Mouse (Mus musculus) hindbrain, embryonic 13.5 days (tissue): Measurements from ENCODE around the gene Slc44a5. TPM values are rescaled to one million over a fixed set of nuclear protein-coding genes. Genes with fewer than 3 reads are reported as not detected.
"Not testable (repeated sequence)": the region's sequence is repeated elsewhere in the genome, so short reads cannot be mapped to it uniquely, and the experiment has no call there.

Experiments
- ATAC-seq: fragments of 200-750 bp; cut with Nextera tagmentation; 2 replicates; pipeline ENCODE4 v1.8.0; 2017; ENCODE audit warnings: moderate TSS enrichment; ENCODE audit not compliant: low FRiP score
- H3K27ac ChIP-seq: fragments of 300-500 bp; sonication (generic); 2 replicates; pipeline ENCODE4 v1.5.1; 2015; ENCODE audit warnings: inconsistent platforms, mild to moderate bottlenecking, moderate library complexity
- H3K27me3 ChIP-seq: fragments of 300-500 bp; sonication (generic); 2 replicates; pipeline ENCODE4 v1.6.1; 2015; ENCODE audit warnings: mild to moderate bottlenecking, inconsistent platforms
- H3K36me3 ChIP-seq: fragments of 300-500 bp; sonication (generic); 2 replicates; pipeline ENCODE4 v1.6.1; 2015; ENCODE audit warnings: mild to moderate bottlenecking, inconsistent platforms
- H3K4me1 ChIP-seq: fragments of 300-500 bp; sonication (generic); replicated peaks from 2 replicates; pipeline ENCODE4 v1.6.1; 2015; ENCODE audit warnings: inconsistent platforms
- H3K4me2 ChIP-seq: fragments of 300-500 bp; sonication (generic); 2 replicates; pipeline ENCODE4 v1.6.1; 2015; ENCODE audit warnings: inconsistent platforms, mild to moderate bottlenecking, moderate library complexity
- H3K4me3 ChIP-seq: fragments of 300-500 bp; sonication (generic); 2 replicates; pipeline ENCODE4 v1.5.1; 2015; ENCODE audit warnings: mild to moderate bottlenecking, inconsistent platforms
- H3K9ac ChIP-seq: fragments of 300-500 bp; sonication (generic); 2 replicates; pipeline ENCODE4 v1.6.1; 2015; ENCODE audit warnings: mild to moderate bottlenecking, inconsistent platforms
- H3K9me3 ChIP-seq: fragments of 300-500 bp; sonication (generic); 2 replicates; pipeline ENCODE4 v1.6.1; 2016; ENCODE audit warnings: inconsistent platforms
- WGBS: fragments of 180-500 bp; shearing (Covaris S2); methylation state at CpG from one replicate; pipeline ENCODE4 v1.1.7; 2015; 5-methylcytosine and 5-hydroxymethylcytosine counted together
- polyA plus RNA-seq: library from polyadenylated mRNA; unstranded; fragments of >200 nt; fragmentation: Nextera tagmentation; extraction: Ambion mirVana; gene quantifications from 2 replicates; pipeline ENCODE4 v1.2.1, GENCODE M21; 2015

The Slc44a5 gene
- polyA plus RNA-seq, 1 experiment from 2014 or later: 6.5 TPM

GRCm38 (mm10) chr3:153973949-153974760, 919 bp downstream of the Slc44a5 start:
- Histone ChIP-seq H3K27ac (no peak overlapping the region; the same call in 1 of the 2 replicates), H3K4me2 (peak overlapping the region; percentile 94), H3K36me3 (no peaks in the 10 kb centered on the region), H3K4me1 (peaks cover 15% of the 10 kb centered on the region), H3K27me3 (peaks cover 31% of the 10 kb centered on the region), H3K4me3 (peak overlapping the region; percentile 65), H3K9me3 (no peaks in the 10 kb centered on the region), H3K9ac (peak overlapping the region; percentile 82)
- 2% methylated on average over 21 of the region's 21 CpGs for WGBS
- peak; percentile 15; the same call in 1 of the 2 replicates for ATAC-seq

- peak overlapping the region; percentile 65 for H3K4me3 ChIP-seq
- peak overlapping the region; percentile 94 for H3K4me2 ChIP-seq
- 4% methylated on average over 6 of the region's 6 CpGs for WGBS
- H3K9ac ChIP-seq: no peak overlapping the region
- no peaks in the 10 kb centered on the region for H3K36me3 ChIP-seq
- peaks cover 31% of the 10 kb centered on the region for H3K27me3 ChIP-seq
- peaks cover 15% of the 10 kb centered on the region for H3K4me1 ChIP-seq
- peak; percentile 53; the same call in 1 of the 2 replicates for ATAC-seq
- H3K27ac ChIP-seq: 0 out of 2 replicates have a peak overlapping the region, but pooled peaks have one; percentile 30
- H3K9me3 ChIP-seq: no peaks in the 10 kb centered on the region
These were observed 1.8 kb downstream of the Slc44a5 start for GRCm38 (mm10) chr3:153975060-153975459.

GRCm38 (mm10) chr3:153975791-153976190, 2.6 kb downstream of the Slc44a5 start:
- WGBS: 71% methylated on average over 7 of the region's 7 CpGs
- Histone ChIP-seq H3K9ac (no peak overlapping the region), H3K4me1 (peaks cover 15% of the 10 kb centered on the region), H3K27me3 (peaks cover 24% of the 10 kb centered on the region), H3K36me3 (no peaks in the 10 kb centered on the region), H3K27ac (no peak overlapping the region), H3K4me3 (no peak overlapping the region), H3K4me2 (0 out of 2 replicates have a peak overlapping the region, but pooled peaks have one; percentile 94), H3K9me3 (no peaks in the 10 kb centered on the region)
- ATAC-seq: no peak

- no peak for ATAC-seq
- Histone ChIP-seq H3K4me3 (no peak overlapping the region), H3K36me3 (no peaks in the 10 kb centered on the region), H3K4me2 (no peak overlapping the region), H3K4me1 (no peaks in the 10 kb centered on the region), H3K27ac (no peak overlapping the region), H3K9me3 (no peaks in the 10 kb centered on the region), H3K27me3 (0 out of 2 replicates have a peak, but pooled peaks cover 5% of the 10 kb centered on the region), H3K9ac (no peak overlapping the region)
- 37% methylated on average over 2 of the region's 2 CpGs for whole genome bisulfite sequencing
These were observed 7.4 kb downstream of the Slc44a5 start for GRCm38 (mm10) chr3:153980611-153981010.

- Histone ChIP-seq H3K4me3 (no peak overlapping the region), H3K9ac (no peak overlapping the region), H3K36me3 (no peaks in the 10 kb centered on the region), H3K27ac (no peak overlapping the region), H3K4me2 (no peak overlapping the region), H3K27me3 (no peaks in the 10 kb centered on the region), H3K4me1 (no peaks in the 10 kb centered on the region), H3K9me3 (no peaks in the 10 kb centered on the region)
- WGBS: 55% methylated on average over 10 of the region's 10 CpGs
- ATAC-seq: peak; percentile 63; the same call in 1 of the 2 replicates
These were observed 11.4 kb downstream of the Slc44a5 start for GRCm38 (mm10) chr3:153984428-153985340.

GRCm38 (mm10) chr3:153999797-154000528, 26.7 kb downstream of the Slc44a5 start:
- 95% methylated on average over 5 of the region's 5 CpGs for WGBS
- no peak overlapping the region for H3K27ac ChIP-seq
- H3K4me3 ChIP-seq: no peak overlapping the region
- ATAC-seq: no peak
- H3K4me1 ChIP-seq: no peaks in the 10 kb centered on the region
- no peaks in the 10 kb centered on the region for H3K27me3 ChIP-seq
- H3K36me3 ChIP-seq: no peaks in the 10 kb centered on the region
- H3K4me2 ChIP-seq: no peak overlapping the region
- no peak overlapping the region for H3K9ac ChIP-seq
- no peaks in the 10 kb centered on the region for H3K9me3 ChIP-seq

GRCm38 (mm10) chr3:154001348-154001747, 28.1 kb downstream of the Slc44a5 start:
- H3K9me3 ChIP-seq: no peaks in the 10 kb centered on the region
- H3K4me1 ChIP-seq: no peaks in the 10 kb centered on the region
- no peak overlapping the region for H3K27ac ChIP-seq
- no peak overlapping the region for H3K9ac ChIP-seq
- H3K36me3 ChIP-seq: no peaks in the 10 kb centered on the region
- 68% methylated on average over 5 of the region's 5 CpGs for WGBS
- H3K4me2 ChIP-seq: no peak overlapping the region
- no peaks in the 10 kb centered on the region for H3K27me3 ChIP-seq
- no peak for ATAC-seq
- no peak overlapping the region for H3K4me3 ChIP-seq

GRCm38 (mm10) chr3:154046876-154047275, 73.6 kb downstream of the Slc44a5 start:
- Histone ChIP-seq H3K9ac (no peak overlapping the region), H3K4me2 (no peak overlapping the region), H3K27me3 (no peaks in the 10 kb centered on the region), H3K27ac (no peak overlapping the region), H3K36me3 (no peaks in the 10 kb centered on the region), H3K4me1 (no peaks in the 10 kb centered on the region), H3K9me3 (no peaks in the 10 kb centered on the region), H3K4me3 (no peak overlapping the region)
- no peak for ATAC-seq
- WGBS: 89% methylated on average over 4 of the region's 4 CpGs

GRCm38 (mm10) chr3:154053331-154053730, 80.1 kb downstream of the Slc44a5 start:
- no peaks in the 10 kb centered on the region for H3K36me3 ChIP-seq
- WGBS: 86% methylated on average over 7 of the region's 7 CpGs
- no peaks in the 10 kb centered on the region for H3K9me3 ChIP-seq
- no peaks in the 10 kb centered on the region for H3K27me3 ChIP-seq
- H3K4me3 ChIP-seq: no peak overlapping the region
- H3K9ac ChIP-seq: no peak overlapping the region
- H3K4me1 ChIP-seq: no peaks in the 10 kb centered on the region
- H3K4me2 ChIP-seq: no peak overlapping the region
- no peak for ATAC-seq
- H3K27ac ChIP-seq: no peak overlapping the region

- H3K4me1 ChIP-seq: no peaks in the 10 kb centered on the region
- H3K4me3 ChIP-seq: no peak overlapping the region
- H3K4me2 ChIP-seq: no peak overlapping the region
- no peaks in the 10 kb centered on the region for H3K36me3 ChIP-seq
- 89% methylated on average over 2 of the region's 2 CpGs for WGBS
- H3K27me3 ChIP-seq: no peaks in the 10 kb centered on the region
- H3K27ac ChIP-seq: no peak overlapping the region
- ATAC-seq: no peak
- H3K9me3 ChIP-seq: no peaks in the 10 kb centered on the region
- H3K9ac ChIP-seq: no peak overlapping the region
These were observed 84.2 kb downstream of the Slc44a5 start for GRCm38 (mm10) chr3:154057464-154057863.

GRCm38 (mm10) chr3:154058200-154058599, 85.0 kb downstream of the Slc44a5 start:
- H3K27ac ChIP-seq: no peak overlapping the region
- no peaks in the 10 kb centered on the region for H3K9me3 ChIP-seq
- ATAC-seq: no peak
- H3K4me1 ChIP-seq: no peaks in the 10 kb centered on the region
- H3K27me3 ChIP-seq: no peaks in the 10 kb centered on the region
- no peak overlapping the region for H3K4me2 ChIP-seq
- H3K36me3 ChIP-seq: no peaks in the 10 kb centered on the region
- no peak overlapping the region for H3K4me3 ChIP-seq
- no peak overlapping the region for H3K9ac ChIP-seq
- 89% methylated on average over 5 of the region's 5 CpGs for WGBS

GRCm38 (mm10) chr3:154071989-154072388, 98.8 kb downstream of the Slc44a5 start:
- H3K4me3 ChIP-seq, H3K27me3 ChIP-seq, H3K4me2 ChIP-seq, H3K9me3 ChIP-seq, H3K27ac ChIP-seq, ATAC-seq, H3K36me3 ChIP-seq, H3K4me1 ChIP-seq, H3K9ac ChIP-seq: not testable (repeated sequence)
